Mouse (Mus musculus): ENCODE measurements around the gene Hadhb.

Hadhb gene

DNA sequence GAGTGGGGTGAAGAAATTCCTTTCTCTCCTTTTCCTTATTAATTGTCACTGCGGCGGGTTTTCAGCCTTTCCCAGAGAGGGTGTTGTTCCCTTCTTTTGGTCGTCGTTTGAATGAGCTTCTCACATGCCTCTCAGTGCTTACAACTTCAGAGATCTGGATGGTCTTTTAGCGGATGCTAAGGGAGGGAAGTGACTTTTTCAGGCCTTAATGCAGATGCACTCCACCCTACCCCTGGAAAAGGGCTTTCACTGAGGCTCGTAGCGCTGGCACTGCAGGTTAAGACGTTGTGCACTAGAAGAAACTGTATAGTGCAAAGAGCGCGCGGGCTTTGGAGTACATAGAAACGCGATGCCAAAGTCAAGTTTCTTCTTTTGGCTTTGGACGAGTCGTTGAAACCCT is 78.0 kb downstream of the Hadhb start:
- no peak for DNase-seq (ENCODE audit: extremely low spot score, low spot score)

DNA sequence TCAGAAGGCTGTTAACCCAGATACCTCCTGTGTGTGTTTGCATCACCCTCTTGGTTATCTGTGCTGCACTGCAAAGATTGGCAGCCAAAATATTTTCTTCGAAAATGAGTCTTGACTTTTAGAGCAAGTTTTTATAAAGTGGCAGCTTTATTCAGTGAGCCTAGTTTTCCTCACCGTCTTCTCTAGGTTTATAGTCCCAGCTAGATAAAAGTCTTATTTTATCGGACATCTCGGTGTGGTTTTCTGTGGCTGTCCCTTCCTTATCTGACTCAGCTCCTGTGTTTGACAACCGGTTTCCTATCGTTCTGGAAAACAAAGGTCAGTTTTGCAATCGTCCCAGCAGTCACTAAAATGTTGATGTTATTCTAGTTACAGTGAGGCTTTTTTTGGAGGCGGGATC is 78.9 kb downstream of the Hadhb start:
- no peak for DNase-seq (ENCODE audit: extremely low spot score, low spot score)
